Mouse (Mus musculus): ENCODE measurements around the gene Atp8a2. TPM values are rescaled to one million over a fixed set of nuclear protein-coding genes. Genes with fewer than 3 reads are reported as not detected.

The Atp8a2 gene
- total RNA-seq, 2 experiments from 2014 or later, result 4.0 to 5.8 TPM

- no peak for DNase-seq
- intact Hi-C loops (cut with DNase I), result no loop called here
Observed at GRCm38 (mm10) chr14:59681906-59682305, 515.1 kb downstream of the Atp8a2 start.

GRCm38 (mm10) chr14:59677598-59678003, 519.4 kb downstream of the Atp8a2 start:
- intact Hi-C loops (cut with DNase I), result no loop called here
- DNase-seq, result no peak

- intact Hi-C loops (cut with DNase I), result no loop called here
- no peak for DNase-seq
Observed at GRCm38 (mm10) chr14:59675330-59675729, 521.6 kb downstream of the Atp8a2 start.

- no peak for DNase-seq
- intact Hi-C loops (cut with DNase I), result no loop called here
Observed at GRCm38 (mm10) chr14:59674556-59674955, 522.4 kb downstream of the Atp8a2 start.

- DNase-seq, result no peak
- intact Hi-C loops (cut with DNase I), result no loop called here
Observed at GRCm38 (mm10) chr14:59672893-59673515, 524.0 kb downstream of the Atp8a2 start.

- intact Hi-C loops (cut with DNase I), result no loop called here
- no peak for DNase-seq
Observed at GRCm38 (mm10) chr14:59657098-59657497, 539.9 kb downstream of the Atp8a2 start.

GRCm38 (mm10) chr14:59656591-59656990, 540.4 kb downstream of the Atp8a2 start:
- DNase-seq, result no peak
- intact Hi-C loops (cut with DNase I), result no loop called here

GRCm38 (mm10) chr14:59649337-59649736, 547.6 kb downstream of the Atp8a2 start:
- intact Hi-C loops (cut with DNase I), result no loop called here
- no peak for DNase-seq

GRCm38 (mm10) chr14:59648611-59649010, 548.4 kb downstream of the Atp8a2 start:
- no peak for DNase-seq
- intact Hi-C loops (cut with DNase I), result no loop called here

GRCm38 (mm10) chr14:59646826-59647697, 549.9 kb downstream of the Atp8a2 start:
- DNase-seq, result no peak
- intact Hi-C loops (cut with DNase I), result no loop called here

- no peak for DNase-seq
- intact Hi-C loops (cut with DNase I), result no loop called here
Observed at GRCm38 (mm10) chr14:59644896-59645295, 552.1 kb downstream of the Atp8a2 start.

- intact Hi-C loops (cut with DNase I), result no loop called here
- DNase-seq, result no peak
Observed at GRCm38 (mm10) chr14:59644166-59644565, 552.8 kb downstream of the Atp8a2 start.

GRCm38 (mm10) chr14:59643582-59643981, 553.4 kb downstream of the Atp8a2 start:
- intact Hi-C loops (cut with DNase I), result no loop called here
- peak; percentile 32 to 43 for DNase-seq

GRCm38 (mm10) chr14:59641856-59642255, 555.1 kb downstream of the Atp8a2 start:
- DNase-seq, result no peak
- intact Hi-C loops (cut with DNase I), result no loop called here

- intact Hi-C loops (cut with DNase I), result no loop called here
- DNase-seq, result no peak
Observed at GRCm38 (mm10) chr14:59638906-59639703, 557.9 kb downstream of the Atp8a2 start.

GRCm38 (mm10) chr14:59633988-59634387, 563.0 kb downstream of the Atp8a2 start:
- intact Hi-C loops (cut with DNase I), result no loop called here
- DNase-seq, result no peak

- intact Hi-C loops (cut with DNase I), result no loop called here
- no peak for DNase-seq
Observed at GRCm38 (mm10) chr14:59633295-59633898, 563.6 kb downstream of the Atp8a2 start.

GRCm38 (mm10) chr14:59632067-59632466, 564.9 kb downstream of the Atp8a2 start:
- intact Hi-C loops (cut with DNase I), result no loop called here
- no peak for DNase-seq

GRCm38 (mm10) chr14:59630096-59630495, 566.9 kb downstream of the Atp8a2 start:
- intact Hi-C loops (cut with DNase I), result no loop called here
- no peak for DNase-seq

GRCm38 (mm10) chr14:59629308-59629707, 567.7 kb downstream of the Atp8a2 start:
- intact Hi-C loops (cut with DNase I), result no loop called here
- DNase-seq, result no peak

- peak in 1 of 2 experiments; percentile 25 for DNase-seq
Observed at GRCm38 (mm10) chr14:59627823-59628222, 569.2 kb downstream of the Atp8a2 start.

More at GRCm38 (mm10) chr14:59627823-59628222, 569.2 kb downstream of the Atp8a2 start:
- intact Hi-C loops (cut with DNase I), result no loop called here
